In the genomic region with DNA sequence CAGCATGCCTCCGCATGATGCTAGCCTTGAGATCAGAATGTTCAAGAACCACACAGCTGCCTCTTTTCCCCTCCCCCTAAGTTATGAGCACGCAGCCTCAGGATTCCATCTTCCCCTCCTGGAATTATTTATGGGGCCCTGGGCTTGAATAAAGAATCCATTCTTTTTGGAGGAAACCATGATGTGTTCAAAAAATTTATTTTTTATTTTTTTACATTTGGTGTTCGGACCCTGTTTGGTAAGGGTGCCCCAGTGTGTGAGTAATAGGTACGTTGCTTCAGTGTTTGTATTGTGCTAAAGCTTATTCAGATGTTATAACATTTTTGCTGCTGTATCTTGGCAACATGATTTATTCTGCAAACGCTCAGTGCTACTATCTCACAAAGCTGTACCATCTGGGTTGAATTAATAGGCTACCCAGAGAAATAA, we compare ENCODE assay signal across 10 mouse cellular contexts.
DNase-seq lines count a peak whose midpoint lies in the region; ATAC-seq and TF ChIP-seq lines count a peak whose summit lies in the region.
"Had no signal": no experiment of that assay in that cellular context is flagged by ENCODE, and none has a peak within 500 bp of the region (broad histone marks: within the 10 kb centered on the region; RNA-seq: fewer than 3 reads in every experiment).

No protein-coding gene starts in this region.

- 58% methylated on average over 5 of the region's 5 CpGs for WGBS in kidney, postnatal 0 days
- 12% methylated on average over 5 of the region's 5 CpGs for WGBS in forebrain, embryonic 15.5 days
- WGBS in limb, embryonic 14.5 days, result 26% methylated on average over 5 of the region's 5 CpGs

- TF ChIP-seq CTCF in kidney, postnatal 0 days (IDR thresholded peaks at IDR 0.05; ENCODE audit: low read depth), result no peak

- no peak for ATAC-seq in kidney, postnatal 0 days (replicated peaks; ENCODE audit: low FRiP score, low read depth)
- ATAC-seq in forebrain, embryonic 15.5 days (replicated peaks), result peak; percentile 78
- ATAC-seq in limb, embryonic 14.5 days (ENCODE audit: low FRiP score, low read depth), result peak; percentile 60; the same call in 1 of the 2 replicates
- ATAC-seq: intestine, embryonic 16.5 days; Patski had no signal

- H3K27me3 ChIP-seq in kidney, postnatal 0 days (ENCODE audit: insufficient read depth, low read length), result no peaks in the 10 kb centered on the region
- H3K27me3 ChIP-seq in forebrain, embryonic 15.5 days, result no peaks in the 10 kb centered on the region
- no peaks in the 10 kb centered on the region for H3K27me3 ChIP-seq in limb, embryonic 14.5 days (ENCODE audit: control insufficient read depth, insufficient read depth, low read length)
- H3K27me3 ChIP-seq: Patski had no signal

- peaks cover 9% of the 10 kb centered on the region; the same call in 1 of the 2 replicates for H3K4me1 ChIP-seq in kidney, postnatal 0 days (replicated peaks; ENCODE audit: insufficient read depth, low read length)
- H3K4me1 ChIP-seq in forebrain, embryonic 15.5 days, result peaks cover 49% of the 10 kb centered on the region
- H3K4me1 ChIP-seq in limb, embryonic 14.5 days (ENCODE audit: control insufficient read depth, insufficient read depth, low read length), result peaks cover 13% of the 10 kb centered on the region

- no peaks in the 10 kb centered on the region for H3K36me3 ChIP-seq in kidney, postnatal 0 days (ENCODE audit: insufficient read depth, low read length)
- no peaks in the 10 kb centered on the region for H3K36me3 ChIP-seq in forebrain, embryonic 15.5 days
- H3K36me3 ChIP-seq in limb, embryonic 14.5 days (ENCODE audit: control insufficient read depth, insufficient read depth, low read length), result no peaks in the 10 kb centered on the region

- H3K27ac ChIP-seq in kidney, postnatal 0 days, result no peak overlapping the region
- H3K27ac ChIP-seq in forebrain, embryonic 15.5 days (replicated peaks), result peak overlapping the region; percentile 95
- no peak overlapping the region for H3K27ac ChIP-seq in limb, embryonic 14.5 days (replicated peaks; ENCODE audit: low read depth, low read length)

- DNase-seq in kidney, postnatal 0 days (ENCODE audit: low spot score), result peak; percentile 20
- no peak for DNase-seq in kidney, adult 18-20 months
- peak; percentile 47 for DNase-seq in limb, embryonic 14.5 days (ENCODE audit: low spot score)
- DNase-seq in retina, postnatal 1 day, result peak; percentile 87
- DNase-seq in gastrocnemius, adult 8-10 months (ENCODE audit: low spot score in 2 of 2), result no peak
- DNase-seq in ovary, postnatal 14 days (ENCODE audit: low spot score), result no peak
- DNase-seq in right cerebral cortex, postnatal 4 days, result no peak

- TF ChIP-seq POLR2A in limb, embryonic 14.5 days (IDR thresholded peaks at IDR 0.05; ENCODE audit: borderline replicate concordance, extremely low read depth, insufficient read depth, insufficient read length), result no peak

- H3K9ac ChIP-seq in kidney, postnatal 0 days (ENCODE audit: low read depth, low read length), result no peak overlapping the region
- H3K9ac ChIP-seq in forebrain, embryonic 15.5 days (replicated peaks), result no peak overlapping the region
- no peak overlapping the region for H3K9ac ChIP-seq in limb, embryonic 14.5 days (ENCODE audit: low read depth, low read length, severe bottlenecking)

- H3K4me2 ChIP-seq in kidney, postnatal 0 days (ENCODE audit: low read length), result no peak overlapping the region
- 0 out of 2 replicates have a peak overlapping the region, but pooled peaks have one; percentile 41 for H3K4me2 ChIP-seq in forebrain, embryonic 15.5 days (replicated peaks)
- H3K4me2 ChIP-seq in limb, embryonic 14.5 days (replicated peaks; ENCODE audit: low read depth, low read length, severe bottlenecking), result no peak overlapping the region

- H3K4me3 ChIP-seq in kidney, postnatal 0 days (replicated peaks; ENCODE audit: low read depth, low read length), result no peak overlapping the region
- no peak overlapping the region for H3K4me3 ChIP-seq in forebrain, embryonic 15.5 days
- no peak overlapping the region for H3K4me3 ChIP-seq in limb, embryonic 14.5 days (replicated peaks; ENCODE audit: low read length)

- H3K9me3 ChIP-seq in kidney, postnatal 0 days (replicated peaks; ENCODE audit: low read length), result no peaks in the 10 kb centered on the region
- H3K9me3 ChIP-seq in forebrain, embryonic 15.5 days, result no peaks in the 10 kb centered on the region
- H3K9me3 ChIP-seq in limb, embryonic 14.5 days (ENCODE audit: control insufficient read depth, low read length), result no peaks in the 10 kb centered on the region

Comparison
In these comparisons a context has a peak if more than half of its experiments do, and no peak if none do; other contexts are left out.
1. DNase-seq: peak in kidney, postnatal 0 days (single experiment), limb, embryonic 14.5 days (single experiment) and retina, postnatal 1 day (single experiment); none in kidney, adult 18-20 months (single experiment), gastrocnemius, adult 8-10 months (0 of 2), ovary, postnatal 14 days (single experiment) and right cerebral cortex, postnatal 4 days (single experiment).